19 mouse cellular contexts compared by ENCODE assay signal in genomic region chr5:66068068-66068920, GRCm38 (mm10).
DNase-seq lines count a peak whose midpoint lies in the region; ATAC-seq and TF ChIP-seq lines count a peak whose summit lies in the region.
"Had no signal": no experiment of that assay in that cellular context is flagged by ENCODE, and none has a peak within 500 bp of the region (broad histone marks: within the 10 kb centered on the region; RNA-seq: fewer than 3 reads in every experiment).

No protein-coding gene starts in this region.

- H3K9ac ChIP-seq in liver, embryonic 14.5 days (replicated peaks) = no peak overlapping the region
- no peak overlapping the region for H3K9ac ChIP-seq in liver, embryonic 11.5 days (ENCODE audit: low read depth, low read length)
- H3K9ac ChIP-seq: embryonic facial prominence, embryonic 12.5 days; heart, embryonic 15.5 days; limb, embryonic 12.5 days had no signal

- H3K36me3 ChIP-seq in liver, embryonic 14.5 days (replicated peaks; ENCODE audit: control insufficient read depth, insufficient read depth, low read depth) = no peaks in the 10 kb centered on the region
- H3K36me3 ChIP-seq in liver, embryonic 11.5 days (ENCODE audit: control insufficient read depth, insufficient read depth, low read length) = no peaks in the 10 kb centered on the region
- H3K36me3 ChIP-seq: embryonic facial prominence, embryonic 12.5 days; heart, embryonic 15.5 days; limb, embryonic 12.5 days had no signal

- H3K27me3 ChIP-seq in liver, embryonic 14.5 days (ENCODE audit: control insufficient read depth, insufficient read depth, low read length) = no peaks in the 10 kb centered on the region
- H3K27me3 ChIP-seq in liver, embryonic 11.5 days (replicated peaks; ENCODE audit: control insufficient read depth, insufficient read depth, low read length) = no peaks in the 10 kb centered on the region
- H3K27me3 ChIP-seq: embryonic facial prominence, embryonic 12.5 days; heart, embryonic 15.5 days had no signal

- ATAC-seq in liver, embryonic 14.5 days (ENCODE audit: insufficient read depth) = no peak
- ATAC-seq in liver, embryonic 11.5 days (replicated peaks; ENCODE audit: low FRiP score) = no peak
- ATAC-seq: forebrain, embryonic 16.5 days; midbrain, embryonic 16.5 days had no signal

- no peak overlapping the region for H3K4me3 ChIP-seq in liver, embryonic 14.5 days (ENCODE audit: insufficient read depth in 1 of 2, low read depth in 2 of 2, low read length in 2 of 2)
- H3K4me3 ChIP-seq in liver, embryonic 11.5 days (ENCODE audit: low read depth, low read length) = no peak overlapping the region
- H3K4me3 ChIP-seq: embryonic facial prominence, embryonic 12.5 days; limb, embryonic 12.5 days had no signal

- WGBS in liver, embryonic 14.5 days (ENCODE audit: insufficient replicate concordance) = 62% methylated on average over 12 of the region's 12 CpGs
- 81% methylated on average over 12 of the region's 12 CpGs for WGBS in liver, embryonic 11.5 days

- H3K4me2 ChIP-seq in liver, embryonic 14.5 days (ENCODE audit: low read depth) = no peak overlapping the region
- no peak overlapping the region for H3K4me2 ChIP-seq in liver, embryonic 11.5 days

- no peak for DNase-seq in liver, embryonic 14.5 days (ENCODE audit: low read depth in 3 of 3, low spot score in 3 of 3)
- DNase-seq in liver, embryonic 11.5 days (ENCODE audit: low spot score) = no peak
- DNase-seq in thymus, postnatal 0 days (ENCODE audit: low spot score) = peak; percentile 32
- DNase-seq in thymus, adult 18-20 months = no peak
- DNase-seq in induced T-regulatory cell, adult 2 months (ENCODE audit: low read depth) = peak; percentile 75
- DNase-seq in thymus, postnatal 36 days = peak; percentile 18 to 35
- no peak for DNase-seq in gastrocnemius, adult 8-10 months (ENCODE audit: low spot score in 2 of 2)
- DNase-seq in right cerebral cortex, postnatal 14 days = no peak
- DNase-seq: adrenal gland, postnatal 14 days; cerebellum, adult 9-10 months; gastrocnemius, adult 2 months; heart, adult 18-20 months; kidney, postnatal 25 days; layer of hippocampus, adult 9-11 months had no signal

- H3K27ac ChIP-seq in liver, embryonic 14.5 days = no peak overlapping the region
- no peak overlapping the region for H3K27ac ChIP-seq in liver, embryonic 11.5 days (ENCODE audit: low read depth, low read length)
- H3K27ac ChIP-seq: embryonic facial prominence, embryonic 12.5 days; gastrocnemius, adult 2 months; limb, embryonic 12.5 days had no signal

- peaks cover 0 to 17% of the 10 kb centered on the region in 2 experiments; a peak in 2 of 4 replicates for H3K4me1 ChIP-seq in liver, embryonic 14.5 days (replicated peaks; ENCODE audit: control insufficient read depth in 2 of 2, insufficient read depth in 2 of 2, low read length in 1 of 2)
- H3K4me1 ChIP-seq in liver, embryonic 11.5 days (replicated peaks; ENCODE audit: control insufficient read depth, insufficient read depth, low read length) = peaks cover 15% of the 10 kb centered on the region; the same call in 1 of the 2 replicates
- H3K4me1 ChIP-seq: limb, embryonic 12.5 days had no signal

- TF ChIP-seq EP300 in liver, embryonic 14.5 days (IDR thresholded peaks at IDR 0.05; ENCODE audit: low read depth) = no peak

- no peaks in the 10 kb centered on the region for H3K9me3 ChIP-seq in liver, embryonic 14.5 days (ENCODE audit: control insufficient read depth, low read length)
- no peaks in the 10 kb centered on the region for H3K9me3 ChIP-seq in liver, embryonic 11.5 days (ENCODE audit: control insufficient read depth, low read length)
- H3K9me3 ChIP-seq: embryonic facial prominence, embryonic 12.5 days; heart, embryonic 15.5 days; limb, embryonic 12.5 days had no signal

- TF ChIP-seq CTCF in liver, embryonic 14.5 days (IDR thresholded peaks at IDR 0.05; ENCODE audit: low read depth) = 0 out of 2 replicates have a peak, but pooled peaks have one; percentile 3

Comparison
In these comparisons a context has a peak if more than half of its experiments do, and no peak if none do; other contexts are left out.
1. DNase-seq: peak in thymus, postnatal 0 days (single experiment), induced T-regulatory cell, adult 2 months (single experiment) and thymus, postnatal 36 days (2 of 2); none in liver, embryonic 14.5 days (0 of 3), liver, embryonic 11.5 days (single experiment), thymus, adult 18-20 months (0 of 2), gastrocnemius, adult 8-10 months (0 of 2) and right cerebral cortex, postnatal 14 days (single experiment).